Mouse (Mus musculus) frontal cortex, postnatal 10 days (tissue): ENCODE data around the gene Bbof1.

Experiments
- DNase-seq, 2 experiments: peaks; one replicate each; pipeline ENCODE4 v3.0.0; 2022; ENCODE audit warnings: low spot score in 2 of 2, mixed read lengths in 1 of 2

Bbof1 gene

DNA sequence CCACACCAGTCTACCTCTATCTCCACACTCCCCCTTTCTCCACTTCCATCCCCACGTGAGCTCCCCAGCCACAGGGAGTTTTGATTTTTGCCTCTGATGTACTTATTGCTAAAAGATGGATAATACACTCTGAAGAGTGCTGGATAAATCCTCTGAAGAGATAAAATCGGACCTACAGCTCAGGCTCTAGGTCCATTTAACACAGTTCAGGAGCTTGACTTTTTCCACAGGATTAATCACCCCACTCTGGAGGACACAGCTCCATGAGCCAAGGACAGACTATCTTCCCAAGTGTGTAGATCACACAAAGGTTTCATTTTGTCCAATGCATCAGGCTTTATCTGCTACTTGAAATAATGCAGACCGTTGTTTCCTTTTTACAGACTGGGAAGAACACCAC lies 8.8 kb upstream of the Bbof1 start:
- no peak for DNase-seq

DNA sequence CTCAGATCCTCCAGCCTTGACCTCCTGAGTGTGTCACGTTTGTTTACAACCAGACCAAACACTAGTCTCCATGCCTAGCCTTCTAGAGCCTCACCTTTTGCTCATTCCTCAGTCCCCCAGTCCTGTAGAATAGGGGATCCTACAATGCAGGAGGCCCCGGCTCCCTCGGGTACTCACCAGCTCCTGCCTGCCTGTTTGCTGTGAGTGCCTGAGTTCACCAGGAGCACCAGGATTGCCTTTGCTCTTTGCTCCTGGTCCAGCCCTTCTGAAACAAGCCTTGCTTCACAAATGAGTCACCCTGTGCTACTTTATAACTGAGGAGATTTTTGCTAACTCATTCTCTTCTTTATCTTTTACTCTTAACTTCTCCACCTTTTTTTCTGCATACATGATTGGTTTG lies 8.2 kb upstream of the Bbof1 start:
- DNase-seq: no peak

DNA sequence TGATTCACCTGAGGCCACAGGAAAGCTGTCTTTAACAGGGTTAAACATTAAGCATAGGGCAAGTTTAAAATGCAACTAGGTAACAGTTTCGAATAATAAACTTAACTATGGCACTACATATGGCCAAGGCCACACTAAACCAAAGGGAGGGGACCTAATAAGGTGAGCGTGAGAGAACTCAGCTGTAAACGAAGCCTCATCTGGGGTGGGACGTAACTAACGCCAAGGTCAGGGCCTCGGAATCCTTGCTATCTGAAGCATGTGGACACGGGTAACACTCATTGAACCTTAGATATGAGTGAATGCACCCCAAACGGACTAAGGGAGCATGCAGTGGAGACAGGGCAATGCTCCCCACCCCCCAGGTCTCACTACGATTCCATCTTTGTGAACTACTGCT lies 5.9 kb upstream of the Bbof1 start:
- no peak for DNase-seq

DNA sequence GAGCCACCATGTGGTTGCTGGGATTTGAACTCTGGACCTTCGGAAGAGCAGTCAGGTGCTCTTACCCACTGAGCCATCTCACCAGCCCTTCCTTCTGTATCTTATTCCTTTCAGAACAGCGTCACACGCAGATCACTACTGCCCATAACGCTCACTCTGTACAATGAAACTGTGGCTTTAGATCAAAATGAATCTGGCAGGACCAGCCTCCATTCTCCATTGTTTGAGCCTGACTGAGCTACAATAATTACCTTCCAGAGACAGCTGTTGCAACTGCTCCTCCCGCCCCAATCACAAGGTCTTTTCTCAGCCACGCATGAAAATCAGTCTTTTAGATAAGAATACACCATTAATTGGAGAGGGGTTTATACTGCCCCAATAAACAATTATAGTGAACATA lies 4.3 kb upstream of the Bbof1 start:
- no peak for DNase-seq

DNA sequence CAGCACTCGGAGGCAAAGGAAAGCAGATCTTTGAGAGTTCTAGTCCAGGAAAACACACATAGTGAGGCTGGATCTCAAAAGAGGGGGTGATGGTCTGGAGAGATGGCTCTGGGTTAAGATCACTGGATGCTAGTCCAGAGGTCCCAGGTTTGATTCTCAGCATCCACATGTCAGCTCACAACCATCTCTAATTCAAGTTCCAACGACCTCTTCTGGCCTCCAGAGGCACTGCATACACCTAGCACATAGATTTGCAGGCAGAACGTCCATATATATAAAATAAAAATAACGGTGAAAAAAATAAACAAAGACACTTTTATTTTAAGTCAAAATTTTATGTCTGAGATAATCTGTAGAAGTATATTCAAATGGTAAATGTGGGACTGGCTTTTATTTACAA lies 1.6 kb upstream of the Bbof1 start:
- DNase-seq: no peak

DNA sequence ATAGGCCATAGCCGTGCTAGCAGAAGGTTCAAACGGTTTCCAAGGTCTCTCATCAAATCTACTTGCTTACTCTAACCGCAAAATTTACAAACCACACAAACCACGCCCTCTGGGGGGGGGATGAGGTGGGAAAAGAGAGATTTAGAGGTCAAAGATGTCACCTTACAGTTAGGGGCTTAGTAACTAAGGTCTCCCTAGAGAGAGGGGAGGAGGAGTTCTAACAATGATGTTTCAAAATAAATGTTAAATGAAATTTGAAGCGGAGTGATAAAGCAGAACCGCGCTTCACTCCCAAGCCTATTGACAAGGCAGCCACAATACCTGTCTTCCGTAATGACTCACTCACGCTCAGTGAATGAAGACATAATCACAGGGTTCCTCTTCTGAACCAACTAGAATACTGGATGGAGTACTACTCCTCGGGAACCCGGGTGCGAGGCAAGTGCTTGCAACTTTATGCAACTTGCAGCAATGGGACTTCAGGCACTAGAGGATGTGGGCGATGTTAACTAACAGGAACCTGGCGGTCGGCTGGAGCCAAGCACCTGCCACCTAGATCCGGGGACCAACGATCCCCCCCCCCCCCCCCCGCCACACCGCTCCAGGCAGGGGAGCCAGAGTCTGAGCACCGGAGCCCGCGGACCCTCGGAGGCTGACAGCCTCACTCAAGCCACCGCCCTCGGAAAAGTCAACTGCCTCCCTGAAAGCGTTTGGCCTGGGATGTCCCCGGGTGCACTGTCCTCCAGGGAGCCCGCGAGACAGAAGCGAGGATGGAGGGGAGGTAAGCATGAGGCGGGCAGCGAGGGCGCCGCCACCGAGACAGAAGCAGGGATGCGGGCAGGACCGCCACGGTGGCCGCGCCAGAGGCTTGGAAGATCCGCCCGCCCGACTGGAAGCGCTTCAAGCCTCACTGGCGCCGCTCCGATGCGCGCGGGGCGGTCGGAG lies 725 bp upstream of the Bbof1 start:
- DNase-seq: peak in 1 of 2 experiments; percentile 20

DNA sequence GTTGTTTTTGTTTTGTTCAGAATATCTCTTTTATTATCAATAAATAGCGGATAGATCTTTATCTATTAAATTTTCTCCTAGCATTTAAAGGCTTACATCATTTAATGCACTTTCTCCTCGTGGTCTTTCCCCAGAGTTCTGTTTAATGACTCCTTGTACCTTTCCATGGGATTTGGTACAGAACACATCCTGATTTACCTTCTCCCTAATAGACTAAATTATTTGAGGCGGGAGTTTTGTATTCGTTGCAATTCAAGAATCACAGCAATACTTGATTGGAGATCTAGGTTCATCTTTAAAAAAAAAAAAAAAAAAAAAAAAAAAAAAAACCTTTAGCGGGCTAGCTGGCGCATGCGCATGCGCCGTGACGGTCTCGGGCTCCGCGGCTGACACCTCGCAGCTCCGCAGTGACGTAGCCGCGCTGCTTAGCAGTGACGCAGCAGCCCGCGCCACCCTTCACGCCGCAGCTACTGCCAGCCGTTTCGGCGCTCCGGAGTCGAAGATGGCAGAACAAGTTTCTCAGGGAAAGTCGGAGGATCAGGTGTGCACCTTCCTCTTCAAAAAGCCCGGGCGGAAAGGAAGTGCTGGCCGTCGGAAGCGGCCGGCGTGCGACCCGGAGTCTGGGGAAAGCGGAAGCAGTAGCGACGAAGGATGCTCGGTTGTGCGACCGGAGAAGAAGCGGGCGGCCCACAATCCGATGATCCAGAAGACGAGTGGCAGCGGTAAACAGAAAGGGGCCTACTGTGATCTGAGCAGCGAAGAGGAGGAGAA lies 8.1 kb downstream of the Bbof1 start, which contains the start of gene Rnf113a2:
Gene Rnf113a2, plus strand, starts transcription at position 363 of the 771 bp plus-strand sequence.
- peak; percentile 79 to 81 for DNase-seq

DNA sequence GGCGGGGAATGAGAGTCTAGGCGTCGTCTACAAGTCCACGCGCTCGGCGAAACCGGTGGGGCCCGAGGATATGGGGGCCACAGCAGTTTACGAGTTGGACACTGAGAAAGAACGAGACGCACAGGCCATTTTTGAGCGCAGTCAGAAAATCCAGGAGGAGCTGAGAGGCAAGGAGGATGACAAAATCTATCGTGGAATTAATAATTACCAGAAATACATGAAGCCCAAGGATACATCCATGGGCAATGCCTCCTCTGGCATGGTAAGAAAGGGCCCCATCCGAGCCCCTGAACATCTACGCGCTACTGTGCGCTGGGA lies 8.7 kb downstream of the Bbof1 start:
- DNase-seq: no peak

DNA sequence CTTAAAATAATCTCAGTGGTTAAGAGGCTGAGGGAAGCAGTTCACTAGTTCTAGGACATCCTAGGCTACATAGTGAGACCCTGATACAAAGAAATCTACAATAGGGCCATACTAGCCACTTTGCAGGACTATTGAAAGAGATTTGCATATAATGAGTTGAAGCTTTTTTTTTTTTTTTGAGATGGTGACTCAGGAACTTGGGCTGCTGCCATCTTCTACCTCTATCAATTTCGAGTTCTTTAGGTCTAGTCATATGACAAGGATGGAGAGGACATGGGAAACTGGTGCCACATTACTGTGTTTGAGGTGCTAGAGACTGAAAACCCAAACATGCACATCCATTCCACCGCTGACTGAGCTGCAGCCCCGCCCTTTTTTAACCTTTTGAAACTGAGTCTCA lies 15.1 kb downstream of the Bbof1 start:
- no peak for DNase-seq

DNA sequence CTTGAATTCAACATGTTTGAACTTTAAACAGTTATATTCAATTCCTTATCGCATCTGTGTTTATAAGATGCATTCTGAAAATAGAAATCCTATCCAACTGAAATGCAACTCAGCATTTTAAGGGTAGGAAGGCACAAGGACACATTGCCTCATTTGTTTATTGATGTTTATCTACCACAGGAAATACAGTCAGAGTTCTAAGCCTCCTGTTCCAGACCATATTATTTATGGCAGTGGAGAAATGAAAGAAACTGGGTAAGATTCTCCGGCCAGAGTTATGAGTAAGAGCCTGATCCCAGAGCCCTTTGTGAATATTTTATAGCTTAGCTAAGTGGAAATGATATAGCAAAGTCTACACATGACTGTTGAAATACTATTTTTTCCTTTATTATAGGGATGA lies 21.0 kb downstream of the Bbof1 start:
- DNase-seq: no peak

DNA sequence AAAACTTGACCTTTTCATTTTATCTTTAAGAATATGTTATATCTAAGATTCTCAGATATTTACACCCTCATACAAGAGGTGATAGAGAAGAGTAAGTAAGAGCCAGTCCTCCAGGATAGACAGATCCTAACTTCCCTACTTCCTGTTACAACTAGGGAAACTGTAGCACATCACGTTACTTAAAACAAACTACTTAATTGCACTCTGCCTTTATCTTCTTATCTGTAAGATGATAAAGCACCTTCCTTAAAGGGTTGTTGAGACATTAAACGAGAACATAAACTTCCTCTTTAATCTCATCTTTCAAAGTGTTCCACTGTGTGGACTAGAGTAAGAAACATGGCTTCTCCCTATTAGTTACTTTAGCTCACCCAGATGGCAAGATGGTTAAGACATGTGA lies 29.8 kb downstream of the Bbof1 start:
- no peak for DNase-seq

DNA sequence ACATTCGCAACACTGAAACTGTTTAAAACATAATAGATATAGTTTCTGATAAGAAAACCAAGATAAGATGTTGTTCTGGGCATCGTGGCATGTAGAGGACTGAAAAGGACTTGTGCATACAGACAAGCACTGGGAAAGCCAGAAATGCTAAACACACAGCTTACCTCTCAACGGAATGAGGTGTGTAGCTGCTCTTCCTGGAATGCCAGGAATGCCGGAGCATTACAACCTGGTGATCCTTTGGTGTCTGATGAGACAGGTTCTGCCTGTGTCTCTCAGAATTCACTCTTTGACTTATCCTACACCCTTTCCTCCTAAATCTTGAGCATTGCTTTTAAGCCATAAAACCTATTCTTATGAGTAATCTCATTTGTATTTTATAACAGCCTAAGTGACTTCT lies 33.7 kb downstream of the Bbof1 start:
- DNase-seq: no peak

DNA sequence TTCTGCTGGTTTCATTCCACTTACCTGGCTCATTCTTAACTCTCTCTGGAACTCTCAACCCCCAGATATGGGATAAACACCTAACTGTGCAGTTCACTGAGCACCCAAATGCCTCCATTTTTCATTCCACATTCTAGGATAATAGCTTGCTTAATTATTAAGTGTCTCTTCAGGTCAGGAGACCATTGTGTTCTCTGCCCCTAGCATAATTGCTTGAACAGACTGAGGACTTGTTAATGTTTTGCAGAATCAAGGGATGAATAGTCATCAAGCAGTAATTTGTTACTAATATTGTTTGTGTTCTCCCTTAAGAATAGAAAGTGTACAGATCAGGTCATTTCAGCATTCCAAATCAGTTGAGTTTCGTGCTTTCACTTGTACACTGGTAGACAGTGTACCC lies 38.5 kb downstream of the Bbof1 start:
- no peak for DNase-seq

DNA sequence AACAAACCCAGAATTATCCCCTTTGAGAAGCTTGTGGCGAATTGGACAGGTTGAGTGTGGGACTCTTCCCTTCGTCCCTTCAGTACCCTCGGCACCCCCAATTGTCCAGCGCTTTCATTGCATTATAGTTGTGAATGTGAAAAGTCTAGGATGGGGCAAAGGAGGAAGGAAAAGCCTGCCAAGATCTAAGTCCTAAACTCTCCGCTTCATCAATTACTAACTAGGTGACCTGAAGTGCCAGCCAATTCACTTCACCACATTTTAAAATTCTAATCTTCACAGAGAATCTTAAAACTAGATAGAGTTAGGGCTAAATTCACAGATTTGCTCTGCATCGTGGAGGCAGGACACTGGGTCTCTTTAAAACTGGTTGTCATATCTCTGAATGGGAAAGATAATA lies 39.3 kb downstream of the Bbof1 start:
- no peak for DNase-seq

DNA sequence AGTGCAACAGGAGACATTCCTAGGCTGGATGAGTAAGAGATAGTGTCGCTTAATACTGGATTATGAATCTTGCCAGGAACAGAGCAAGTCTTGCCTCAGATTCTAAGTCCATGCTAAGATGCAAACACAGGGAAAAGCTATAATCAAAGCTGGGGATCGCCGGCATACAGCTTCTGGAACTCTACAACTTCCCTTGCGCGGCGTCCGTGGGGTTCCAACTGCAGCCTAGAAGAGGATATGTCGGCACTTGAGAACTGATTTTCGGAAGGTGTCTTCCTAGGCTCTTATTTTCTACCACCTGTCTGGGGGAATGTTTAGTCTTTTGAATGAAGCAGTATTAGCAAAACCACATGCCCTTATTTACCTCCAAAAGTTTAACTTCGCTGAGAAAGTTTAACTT lies 41.0 kb downstream of the Bbof1 start:
- DNase-seq: no peak

DNA sequence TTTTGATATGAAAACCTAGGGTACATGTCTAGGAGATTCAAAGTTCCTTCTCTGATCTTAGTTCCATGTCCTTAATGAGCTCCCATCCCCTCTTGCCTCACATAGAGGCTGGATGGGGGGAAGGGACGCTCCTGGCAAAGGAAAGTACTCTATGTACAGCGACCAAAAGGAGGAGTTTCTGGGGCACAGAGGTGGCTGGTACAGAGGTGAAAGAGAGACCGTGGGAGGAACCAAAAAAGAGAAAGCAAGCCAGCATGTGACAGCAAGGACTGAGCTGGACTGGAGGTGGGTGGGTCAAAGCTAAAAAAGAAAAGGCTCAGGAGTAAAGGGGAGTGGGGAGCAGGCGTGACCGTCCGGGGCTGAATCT lies 41.5 kb downstream of the Bbof1 start:
- no peak for DNase-seq

DNA sequence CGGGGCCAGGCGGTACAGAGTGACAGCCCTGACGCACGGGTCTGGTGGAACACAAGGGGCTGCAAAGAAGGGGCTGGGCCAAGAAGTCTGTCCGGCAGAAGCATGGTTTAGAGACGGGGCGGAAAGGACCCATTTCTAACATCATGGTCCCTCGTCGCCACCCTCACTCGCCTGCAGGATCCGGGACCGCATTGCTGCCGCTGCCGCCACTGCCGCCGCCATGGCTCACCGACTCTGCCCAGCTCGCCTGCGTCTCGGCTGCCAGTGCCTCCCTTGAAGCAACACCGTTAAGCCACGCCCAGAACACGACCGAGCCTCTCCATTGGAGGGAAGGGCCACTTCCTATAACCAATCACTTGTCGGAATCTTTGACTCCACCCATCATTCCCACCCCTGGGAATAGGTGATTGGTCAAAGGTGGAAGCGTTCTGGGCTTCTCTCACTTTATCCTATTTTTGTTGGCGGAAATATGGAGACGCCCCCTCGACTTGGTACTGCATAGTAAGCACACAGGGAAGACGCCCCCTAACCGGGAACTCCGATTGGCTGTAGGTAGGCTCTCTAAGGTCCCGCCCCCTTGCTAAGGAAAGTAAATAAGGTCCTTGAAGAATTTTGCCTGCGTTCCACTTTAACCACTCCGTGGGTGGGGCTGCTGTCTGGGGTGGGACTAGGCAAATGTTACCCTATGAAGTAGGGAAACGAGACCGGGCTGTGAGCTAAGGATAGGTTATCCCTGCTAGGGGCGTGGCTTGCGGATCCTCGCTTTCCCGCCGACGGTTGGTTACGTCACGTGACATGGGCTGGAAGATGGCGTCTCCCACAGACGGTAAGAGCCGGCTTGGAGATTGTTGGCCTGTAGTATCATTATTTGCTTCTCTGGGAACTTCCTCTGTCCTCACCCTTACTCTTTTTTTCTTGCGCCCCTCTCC lies 42.1 kb downstream of the Bbof1 start, which contains the start of the genes Aldh6a1 and Lin52:
Gene Aldh6a1, minus strand, starts transcription at position 287 of the 929 bp plus-strand sequence.
Gene Lin52, plus strand, starts transcription at position 705 of the 929 bp plus-strand sequence.
- DNase-seq: peak; percentile 97 to 99

DNA sequence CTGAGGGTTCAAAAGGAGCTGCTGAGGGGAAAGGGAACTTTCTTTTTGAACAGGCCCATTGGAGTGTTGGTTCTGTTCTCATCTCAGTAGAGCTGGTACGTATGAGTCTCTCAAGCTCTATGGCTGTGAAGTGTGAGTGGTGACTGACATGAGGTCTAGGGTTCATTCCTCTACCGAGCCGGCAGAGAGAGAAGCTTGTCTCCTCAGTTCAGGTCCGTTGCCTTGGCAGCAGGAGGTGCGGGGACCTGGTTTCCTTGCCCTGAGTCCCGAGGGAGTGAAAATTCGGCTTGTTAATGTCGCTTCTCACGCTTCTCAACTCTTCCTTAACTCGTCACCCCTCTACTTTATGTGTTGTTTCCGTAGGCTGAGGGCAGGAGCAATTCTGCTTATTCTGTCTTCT lies 42.9 kb downstream of the Bbof1 start:
- peak in 1 of 2 experiments; percentile 10 for DNase-seq

DNA sequence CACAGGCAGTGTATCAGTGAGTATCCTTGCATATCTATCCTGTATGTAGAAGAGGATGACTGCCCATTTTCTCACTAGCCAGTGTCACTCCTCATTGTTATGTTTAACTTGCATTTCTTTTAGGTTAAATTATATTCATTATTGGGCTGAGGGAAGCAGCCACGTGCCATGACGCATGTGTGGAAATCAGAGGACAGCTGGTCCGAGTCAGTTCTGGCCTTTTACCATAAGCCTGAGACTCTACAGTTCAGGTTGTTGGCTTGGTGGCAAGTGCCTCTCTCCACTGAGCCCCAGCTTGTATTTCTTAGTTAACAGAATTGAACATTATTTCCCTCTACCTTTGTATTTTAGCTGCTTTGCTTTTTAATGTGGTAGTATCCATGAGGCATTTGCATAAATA lies 48.0 kb downstream of the Bbof1 start:
- no peak for DNase-seq

DNA sequence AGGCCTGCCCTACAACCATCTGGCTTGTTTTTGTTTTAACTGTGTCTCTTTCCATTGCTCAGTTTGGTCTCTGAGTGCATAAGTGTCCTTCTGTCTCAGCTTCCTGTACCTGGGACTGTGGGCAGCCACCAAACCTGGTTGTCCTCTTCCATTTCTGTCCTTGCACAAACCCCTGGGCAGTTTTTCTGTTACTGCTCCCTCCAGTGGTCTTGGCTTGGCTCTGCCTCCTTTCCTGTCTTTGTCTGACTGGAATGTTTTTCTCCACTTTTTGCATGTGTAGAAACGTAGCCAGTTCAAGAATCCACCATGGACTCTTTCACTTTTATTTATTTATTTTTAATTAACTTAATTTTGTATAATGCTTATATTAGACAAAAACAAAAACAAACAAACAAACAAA lies 51.0 kb downstream of the Bbof1 start:
- DNase-seq: no peak

DNA sequence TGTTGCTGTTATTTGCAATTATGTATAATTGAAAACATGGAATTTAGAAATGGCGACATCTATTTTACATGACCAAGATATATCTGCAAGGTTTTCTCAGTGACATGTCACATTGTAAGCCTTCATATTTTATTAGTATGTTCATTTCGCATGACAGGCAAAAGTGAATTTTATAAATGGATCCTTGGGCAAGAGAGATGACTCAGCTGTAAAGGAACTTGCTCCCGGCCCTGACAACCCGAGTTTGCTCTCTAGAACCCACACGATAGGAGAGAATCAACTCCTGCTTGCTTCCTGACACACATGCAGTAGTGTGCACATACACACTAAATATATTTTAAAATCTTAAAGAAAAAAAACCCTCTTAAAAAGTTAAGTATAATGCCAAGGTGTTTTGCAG lies 52.5 kb downstream of the Bbof1 start:
- no peak for DNase-seq

DNA sequence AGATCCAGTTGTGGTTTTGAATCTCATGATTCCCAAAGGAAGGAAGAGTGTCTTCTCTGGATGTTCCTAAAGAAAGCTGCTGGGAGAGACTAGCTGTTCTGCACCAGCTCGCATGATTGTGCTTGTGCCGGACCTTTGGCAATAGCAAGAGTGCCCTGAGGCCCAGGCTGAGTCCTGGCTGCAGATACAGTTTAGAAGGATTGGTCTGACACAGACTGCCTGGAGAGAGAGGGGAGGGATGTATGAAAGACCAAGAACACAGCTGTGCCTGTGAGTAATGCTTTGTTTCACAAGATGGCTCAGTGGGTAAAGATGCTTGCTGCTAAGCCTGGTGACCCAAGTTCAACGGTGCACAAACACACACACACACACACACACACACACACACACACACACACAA lies 54.0 kb downstream of the Bbof1 start:
- no peak for DNase-seq
